Mouse (Mus musculus): ENCODE results near the gene 1700010I14Rik.

GRCm38 (mm10) chr17:8951588-8951987 is 36.5 kb upstream of the 1700010I14Rik start:
- no peak for TF ChIP-seq CTCF (IDR thresholded peaks at IDR 0.05; ENCODE audit: insufficient read depth, low read depth, low read length)
- TF ChIP-seq POLR2A (IDR thresholded peaks at IDR 0.05; ENCODE audit: insufficient read depth, low read depth, low read length) = no peak
